Mouse (Mus musculus) effector memory CD4-positive, alpha-beta T cell, adult 7 months (primary cell): ENCODE measurements around the gene Pkn1. TPM values are rescaled to one million over a fixed set of nuclear protein-coding genes. Genes with fewer than 3 reads are reported as not detected.

Experiments used
- polyA plus RNA-seq: library from polyadenylated mRNA; unstranded; fragments of 100-300 nt; shearing (Covaris generic); gene quantifications from one replicate; pipeline ENCODE4 v1.2.1, GENCODE M21; 2017

Gene Pkn1
- polyA plus RNA-seq, result 187 TPM

GRCm38 (mm10) chr8:83698661-83699453 lies at the start of gene Pkn1:
Gene Pkn1 (minus strand): TSS chr8:83699179.

DNA sequence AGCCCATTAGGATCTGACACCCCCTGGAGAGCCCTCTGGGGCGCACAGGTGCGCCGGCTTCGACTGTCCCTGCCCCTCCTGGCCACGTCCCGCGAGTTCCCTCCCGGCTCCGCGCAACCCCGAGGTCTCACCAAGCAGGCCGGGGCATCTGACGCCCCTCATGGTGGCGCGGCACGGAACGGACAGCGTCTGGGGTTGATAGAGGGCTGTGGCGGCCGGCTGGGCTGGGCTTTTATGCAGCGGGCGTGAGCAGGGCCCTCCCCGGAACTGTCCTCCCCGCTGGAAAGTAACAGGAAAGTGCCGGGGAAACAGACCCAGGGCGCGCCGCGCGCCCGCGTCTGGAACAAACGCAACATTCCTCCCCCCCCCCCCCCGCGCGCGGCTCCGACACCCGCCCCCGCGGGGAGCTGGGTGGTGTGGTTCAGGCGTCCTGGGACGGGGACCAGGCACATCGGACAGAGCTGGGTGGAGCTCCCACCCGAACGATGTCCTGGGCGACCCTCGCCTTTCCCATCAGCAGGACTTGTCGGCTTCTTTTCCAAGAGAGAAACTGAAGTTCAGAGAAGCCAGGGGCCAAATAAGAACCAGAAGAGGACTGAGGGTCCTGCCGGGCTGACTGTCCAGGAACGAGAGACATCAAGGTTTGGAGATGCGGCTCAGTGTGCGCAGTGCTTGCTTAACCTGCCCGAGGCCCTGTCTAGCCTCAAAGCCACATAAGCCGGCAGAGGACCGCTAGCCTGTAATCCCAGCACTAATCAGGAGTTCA lies 42.2 kb upstream of the Pkn1 start, which contains the start of gene Adgre5:
Adgre5 (minus strand) TSS at position 351 of the 766 bp plus-strand sequence.

DNA sequence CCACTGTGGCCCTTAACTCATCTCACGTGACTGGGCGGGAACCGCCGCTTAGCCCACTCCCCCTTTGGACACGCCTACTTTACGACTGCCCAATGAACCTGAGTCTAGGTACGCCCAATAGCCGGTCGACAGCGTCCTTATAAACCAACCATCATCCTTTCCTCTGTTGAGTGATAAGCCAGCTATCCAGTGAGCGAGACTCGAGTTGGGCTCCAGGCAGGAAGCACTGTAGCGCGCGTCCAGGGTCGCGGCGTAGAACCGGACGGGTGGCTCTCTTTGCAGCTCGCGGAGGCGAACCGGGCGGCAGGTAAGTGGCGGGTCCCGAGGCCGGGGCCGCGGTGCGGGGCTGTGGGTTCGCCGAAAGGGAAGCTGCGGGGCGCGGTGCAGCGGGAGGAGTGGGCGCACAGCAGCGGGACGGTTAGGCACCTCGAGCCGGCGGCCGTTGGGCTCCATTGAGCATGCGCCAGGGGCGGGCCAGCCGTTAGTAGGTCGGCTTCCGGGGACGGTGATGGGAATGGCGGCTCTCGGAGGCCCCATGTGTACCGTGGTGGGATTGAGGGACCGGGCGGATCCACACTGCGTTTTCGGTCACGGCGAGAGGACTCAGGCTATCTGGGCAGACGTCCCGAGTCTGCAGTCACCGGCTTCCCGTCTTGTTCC lies 16.2 kb upstream of the Pkn1 start, which contains the start of gene Ddx39:
Ddx39 (plus strand) TSS at position 147 of the 660 bp plus-strand sequence.

DNA sequence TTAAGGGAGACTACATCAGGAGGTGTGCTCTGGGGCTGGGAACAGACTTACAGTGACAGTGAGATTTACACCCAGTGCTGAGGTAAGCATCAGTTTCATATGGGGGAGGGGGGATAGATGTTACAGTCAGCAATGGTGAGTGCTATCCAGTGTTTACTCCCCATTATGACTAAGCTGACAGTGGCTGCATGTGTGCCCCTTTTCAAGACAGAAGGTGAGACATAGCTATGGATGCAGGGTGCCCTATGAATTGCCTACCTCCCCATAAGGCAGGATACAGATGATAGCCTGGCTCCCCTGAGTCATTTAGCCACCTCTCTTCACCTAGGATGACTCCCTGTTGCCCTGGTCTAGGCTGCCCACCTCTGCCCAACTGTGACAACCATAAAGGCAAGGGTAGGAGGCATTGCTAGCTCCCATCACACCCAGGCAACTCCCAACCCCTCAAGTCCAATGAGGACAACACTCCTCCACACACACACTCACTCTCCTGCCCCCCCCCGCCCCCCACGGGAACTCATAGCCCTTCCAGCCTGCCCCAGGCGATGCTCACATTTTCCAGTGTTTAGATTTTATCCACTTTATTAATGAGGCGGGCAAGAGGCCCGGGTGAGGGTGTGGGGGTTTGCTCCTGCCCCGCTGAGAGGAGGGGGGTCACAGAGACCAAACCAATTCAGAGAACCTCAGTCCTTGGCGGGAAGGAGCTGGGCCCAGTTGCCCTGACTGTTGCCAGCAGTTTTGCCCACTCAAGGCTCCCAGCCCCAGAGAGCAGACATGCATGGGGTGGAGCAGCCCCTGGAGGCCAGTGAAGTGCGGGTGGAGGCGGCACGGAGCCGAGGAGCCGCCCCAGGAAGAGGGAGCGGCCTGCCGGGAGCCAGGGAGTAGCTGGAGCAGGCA lies 32.8 kb downstream of the Pkn1 start, which contains the start of gene Ptger1:
Ptger1 (plus strand) TSS at position 710 of the 897 bp plus-strand sequence.

GRCm38 (mm10) chr8:83652030-83652743 lies 46.8 kb downstream of the Pkn1 start, which contains the start of gene Gipc1:
Gene Gipc1 (plus strand): TSS chr8:83652677.

Other genes starting within 250 kb of the Pkn1 start
- 17.7 TPM for gene Scoc, start 240.8 kb downstream of the Pkn1 start, polyA plus RNA-seq
- 0.32 TPM for gene Olfr370, start 163.4 kb downstream of the Pkn1 start, polyA plus RNA-seq
- 128 TPM for gene Ndufb7, start 132.5 kb downstream of the Pkn1 start, polyA plus RNA-seq
- 283 TPM for gene Tecr, start 91.2 kb downstream of the Pkn1 start, polyA plus RNA-seq
- 430 TPM for gene Dnajb1, start 91.0 kb downstream of the Pkn1 start, polyA plus RNA-seq
- 12.2 TPM for gene Gipc1, start 46.5 kb downstream of the Pkn1 start, polyA plus RNA-seq
- gene Ptger1, start 32.5 kb downstream of the Pkn1 start, polyA plus RNA-seq, result 3.3 TPM
- gene Ddx39, start 16.0 kb upstream of the Pkn1 start, polyA plus RNA-seq, result 141 TPM
- 521 TPM for gene Adgre5, start 42.1 kb upstream of the Pkn1 start, polyA plus RNA-seq
- 5.4 TPM for gene Adgrl1, start 200.9 kb upstream of the Pkn1 start, polyA plus RNA-seq